In the genomic region with DNA sequence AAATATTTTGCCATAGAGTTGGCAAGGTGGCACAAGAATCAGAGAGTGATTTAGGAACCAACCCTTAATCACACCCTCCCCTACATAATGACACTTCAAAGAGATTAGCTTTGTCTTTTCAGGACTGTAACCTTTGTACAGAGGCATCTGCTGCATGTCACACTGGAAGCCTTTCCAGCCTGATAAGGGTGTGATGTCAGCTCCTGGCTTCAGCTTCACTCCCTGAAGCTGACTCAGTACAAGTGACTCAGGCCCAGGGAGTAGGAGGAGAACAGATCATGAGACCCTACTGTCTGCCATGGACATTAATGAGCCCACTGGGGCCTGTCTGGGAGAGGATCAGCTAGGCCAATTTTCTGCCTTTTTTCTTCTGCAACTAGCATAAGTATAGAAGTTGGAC, we compare ENCODE assay signal across 8 mouse cellular contexts. TPM values are rescaled to one million over a fixed set of nuclear protein-coding genes. Genes with fewer than 3 reads are reported as not detected.
DNase-seq lines count a peak whose midpoint lies in the region; ATAC-seq and TF ChIP-seq lines count a peak whose summit lies in the region.
"Had no signal": no experiment of that assay in that cellular context is flagged by ENCODE, and none has a peak within 500 bp of the region (broad histone marks: within the 10 kb centered on the region; RNA-seq: fewer than 3 reads in every experiment).

No protein-coding gene starts in this region.

- TF ChIP-seq EP300 in lung, postnatal 0 days (IDR thresholded peaks at IDR 0.05), result no peak

- H3K4me1 ChIP-seq in brown adipose tissue, adult 24 weeks (ENCODE audit: control insufficient read depth, insufficient read depth, insufficient read length, low read length), result peaks cover 33% of the 10 kb centered on the region
- H3K4me1 ChIP-seq in heart, embryonic 14.5 days (ENCODE audit: control insufficient read depth in 2 of 2, insufficient read depth in 2 of 2, low read length in 2 of 2), result peaks cover 23 to 42% of the 10 kb centered on the region in 2 experiments
- peaks cover 12% of the 10 kb centered on the region; the same call in 1 of the 2 replicates for H3K4me1 ChIP-seq in lung, postnatal 0 days (ENCODE audit: insufficient read depth, low read depth, low read length)
- H3K4me1 ChIP-seq in midbrain, embryonic 10.5 days, result peaks cover 5% of the 10 kb centered on the region

- in situ Hi-C loops in Patski (cut with MboI; ENCODE audit: low pct_unique_long_range_greater_than_20kb), result no loop called here

- H3K27me3 ChIP-seq in Patski, result no peaks in the 10 kb centered on the region
- H3K27me3 ChIP-seq in heart, embryonic 14.5 days (ENCODE audit: control insufficient read depth, insufficient read depth, low read length), result no peaks in the 10 kb centered on the region
- H3K27me3 ChIP-seq in lung, postnatal 0 days (replicated peaks; ENCODE audit: insufficient read depth, low read length), result no peaks in the 10 kb centered on the region
- no peaks in the 10 kb centered on the region for H3K27me3 ChIP-seq in midbrain, embryonic 10.5 days (ENCODE audit: low read depth, poor library complexity, severe bottlenecking)
- H3K27me3 ChIP-seq: embryonic facial prominence, embryonic 12.5 days had no signal

- POLR2A ChIA-PET in Patski (lab: Charles Lee), result interaction anchor here (0.5 to 2.2 kb wide), 5 partner anchors 10 to 41 kb away, joined by 3 to 7 read pairs (median 6); a partner anchor contains a TSS

- no peak overlapping the region for H3K4me3 ChIP-seq in brown adipose tissue, adult 24 weeks (ENCODE audit: insufficient read depth, low read depth, low read length)
- no peak overlapping the region for H3K4me3 ChIP-seq in heart, embryonic 14.5 days (ENCODE audit: control insufficient read depth in 1 of 2, insufficient read depth in 1 of 2, low read depth in 1 of 2, low read length in 2 of 2)
- H3K4me3 ChIP-seq in lung, postnatal 0 days (ENCODE audit: low read depth, low read length), result no peak overlapping the region
- H3K4me3 ChIP-seq in midbrain, embryonic 10.5 days, result no peak overlapping the region
- H3K4me3 ChIP-seq: embryonic facial prominence, embryonic 12.5 days had no signal

- H3K9me3 ChIP-seq in heart, embryonic 14.5 days (ENCODE audit: control insufficient read depth, low read length), result no peaks in the 10 kb centered on the region
- no peaks in the 10 kb centered on the region for H3K9me3 ChIP-seq in lung, postnatal 0 days (ENCODE audit: low read length)
- no peaks in the 10 kb centered on the region for H3K9me3 ChIP-seq in midbrain, embryonic 10.5 days (replicated peaks)
- H3K9me3 ChIP-seq: embryonic facial prominence, embryonic 12.5 days had no signal

- peak overlapping the region; percentile 53; the same call in 1 of the 2 replicates for H3K27ac ChIP-seq in brown adipose tissue, adult 24 weeks (replicated peaks; ENCODE audit: low read depth, low read length)
- peak overlapping the region; percentile 6 to 46; a peak in 2 of 4 replicates for H3K27ac ChIP-seq in heart, embryonic 14.5 days (replicated peaks in 1 of 2; ENCODE audit: control insufficient read depth in 1 of 2, insufficient read depth in 1 of 2, low read depth in 2 of 2, low read length in 2 of 2)
- no peak overlapping the region for H3K27ac ChIP-seq in lung, postnatal 0 days (ENCODE audit: low read length)
- H3K27ac ChIP-seq in midbrain, embryonic 10.5 days (replicated peaks), result no peak overlapping the region
- H3K27ac ChIP-seq: embryonic facial prominence, embryonic 12.5 days had no signal

- DNase-seq in Patski (ENCODE audit: low read depth, low spot score), result peak; percentile 91
- DNase-seq in lung, postnatal 0 days (ENCODE audit: low spot score), result peak; percentile 61
- DNase-seq in midbrain, embryonic 10.5 days (ENCODE audit: low spot score), result no peak

- ATAC-seq in Patski, result peak; percentile 91
- ATAC-seq in heart, embryonic 14.5 days (ENCODE audit: insufficient number of reproducible peaks, insufficient read depth, low FRiP score, low read depth), result peak; percentile 81
- ATAC-seq in lung, postnatal 0 days, result peak; percentile 67
- no peak for ATAC-seq in activated CD4-positive, CD25-positive, alpha-beta regulatory T cell, adult 4 months
- ATAC-seq in CD4-positive, CD25-positive, alpha-beta regulatory T cell, adult 4 months, result no peak

- no peak overlapping the region for H3K9ac ChIP-seq in heart, embryonic 14.5 days (ENCODE audit: low read length)
- H3K9ac ChIP-seq in lung, postnatal 0 days (replicated peaks; ENCODE audit: low read depth), result peak overlapping the region; percentile 16; the same call in 1 of the 2 replicates
- H3K9ac ChIP-seq: embryonic facial prominence, embryonic 12.5 days had no signal

- CTCF ChIA-PET in Patski (lab: Charles Lee), result interaction anchor here (0.6 to 4.7 kb wide), 10 partner anchors 8 to 115 kb away, joined by 3 to 27 read pairs (median 10); no protein-coding TSS in a partner anchor

- peaks cover 50% of the 10 kb centered on the region for H3K36me3 ChIP-seq in heart, embryonic 14.5 days (ENCODE audit: control insufficient read depth, insufficient read depth, low read length)
- peaks cover 9% of the 10 kb centered on the region; the same call in 1 of the 2 replicates for H3K36me3 ChIP-seq in lung, postnatal 0 days (ENCODE audit: insufficient read depth, low read length)
- H3K36me3 ChIP-seq in midbrain, embryonic 10.5 days, result peaks cover 76% of the 10 kb centered on the region

- TF ChIP-seq CTCF in Patski (IDR thresholded peaks at IDR 0.05), result no peak
- TF ChIP-seq CTCF in lung, postnatal 0 days (IDR thresholded peaks at IDR 0.05), result no peak

- H3K4me2 ChIP-seq in heart, embryonic 14.5 days (ENCODE audit: low read length), result no peak overlapping the region
- no peak overlapping the region for H3K4me2 ChIP-seq in lung, postnatal 0 days (replicated peaks; ENCODE audit: low read depth, low read length)
- H3K4me2 ChIP-seq: embryonic facial prominence, embryonic 12.5 days had no signal

RNA-seq across cellular contexts. Expression of a gene that starts 13.0 kb away (rescaled TPM):
- polyA plus RNA-seq in Patski (2021), result 85.2 TPM
- 16.6 and 17.7 TPM in 2 replicates for polyA plus RNA-seq in brown adipose tissue, adult 24 weeks (2012; ENCODE audit: insufficient read depth, insufficient read length, missing spikeins)
- 17.4 and 21.8 TPM in 2 replicates for polyA plus RNA-seq in heart, embryonic 14.5 days (2014; fragmentation: Nextera tagmentation; extraction: Ambion mirVana)
- polyA plus RNA-seq in lung, postnatal 0 days (2015; fragmentation: Nextera tagmentation; extraction: Ambion mirVana), result 13.6 and 15.6 TPM in 2 replicates
- polyA plus RNA-seq in activated CD4-positive, CD25-positive, alpha-beta regulatory T cell, adult 4 months (2017; shearing (Covaris generic)), result 10 to 100 TPM in 1 of 2 experiments, 1 to 10 TPM in 1; 9.5 to 10.9 TPM
- 10 to 100 TPM in 1 of 2 experiments, 1 to 10 TPM in 1; 9.4 to 17.1 TPM for polyA plus RNA-seq in CD4-positive, CD25-positive, alpha-beta regulatory T cell, adult 4 months (2017; shearing (Covaris generic))
- 21.4 and 24.9 TPM in 2 replicates for polyA plus RNA-seq in midbrain, embryonic 10.5 days (2016; fragmentation: Nextera tagmentation; extraction: Ambion mirVana)

RNA-seq across cellular contexts. Expression of a gene that starts 27.7 kb away (rescaled TPM):
- 66.7 TPM for polyA plus RNA-seq in Patski (2021)
- polyA plus RNA-seq in brown adipose tissue, adult 24 weeks (2012; ENCODE audit: insufficient read depth, insufficient read length, missing spikeins), result 5.7 and 6.1 TPM in 2 replicates
- polyA plus RNA-seq in heart, embryonic 14.5 days (2014; fragmentation: Nextera tagmentation; extraction: Ambion mirVana), result 13.5 and 16.9 TPM in 2 replicates
- polyA plus RNA-seq in lung, postnatal 0 days (2015; fragmentation: Nextera tagmentation; extraction: Ambion mirVana), result 9.9 and 10.1 TPM in 2 replicates
- polyA plus RNA-seq in activated CD4-positive, CD25-positive, alpha-beta regulatory T cell, adult 4 months (2017; shearing (Covaris generic)), result 10 to 100 TPM; 11.7 to 14.0 TPM
- polyA plus RNA-seq in CD4-positive, CD25-positive, alpha-beta regulatory T cell, adult 4 months (2017; shearing (Covaris generic)), result 10 to 100 TPM; 10.9 to 24.0 TPM
- 40.0 and 42.2 TPM in 2 replicates for polyA plus RNA-seq in midbrain, embryonic 10.5 days (2016; fragmentation: Nextera tagmentation; extraction: Ambion mirVana)

RNA-seq across cellular contexts. Expression of a gene that starts 33.7 kb away (rescaled TPM):
- 22.8 TPM for polyA plus RNA-seq in Patski (2021)
- 4.0 and 6.3 TPM in 2 replicates for polyA plus RNA-seq in brown adipose tissue, adult 24 weeks (2012; ENCODE audit: insufficient read depth, insufficient read length, missing spikeins)
- 6.9 and 8.1 TPM in 2 replicates for polyA plus RNA-seq in heart, embryonic 14.5 days (2014; fragmentation: Nextera tagmentation; extraction: Ambion mirVana)
- 3.3 and 3.5 TPM in 2 replicates for polyA plus RNA-seq in lung, postnatal 0 days (2015; fragmentation: Nextera tagmentation; extraction: Ambion mirVana)
- 10 to 100 TPM in 1 of 2 experiments, 1 to 10 TPM in 1; 10.0 to 12.3 TPM for polyA plus RNA-seq in activated CD4-positive, CD25-positive, alpha-beta regulatory T cell, adult 4 months (2017; shearing (Covaris generic))
- polyA plus RNA-seq in CD4-positive, CD25-positive, alpha-beta regulatory T cell, adult 4 months (2017; shearing (Covaris generic)), result 10 to 100 TPM in 1 of 2 experiments, 1 to 10 TPM in 1; 9.4 to 10.9 TPM
- polyA plus RNA-seq in midbrain, embryonic 10.5 days (2016; fragmentation: Nextera tagmentation; extraction: Ambion mirVana), result 4.9 and 5.1 TPM in 2 replicates

RNA-seq across cellular contexts. Expression of a gene that starts 54.7 kb away (rescaled TPM):
- 2.3 TPM for polyA plus RNA-seq in Patski (2021)
- polyA plus RNA-seq in brown adipose tissue, adult 24 weeks (2012; ENCODE audit: insufficient read depth, insufficient read length, missing spikeins), result 51.0 and 61.7 TPM in 2 replicates
- 71.7 and 74.5 TPM in 2 replicates for polyA plus RNA-seq in heart, embryonic 14.5 days (2014; fragmentation: Nextera tagmentation; extraction: Ambion mirVana)
- 1,021 and 1,046 TPM in 2 replicates for polyA plus RNA-seq in lung, postnatal 0 days (2015; fragmentation: Nextera tagmentation; extraction: Ambion mirVana)
- 1 to 10 TPM; 4.5 to 4.6 TPM for polyA plus RNA-seq in activated CD4-positive, CD25-positive, alpha-beta regulatory T cell, adult 4 months (2017; shearing (Covaris generic))
- 1 to 10 TPM; 4.6 to 5.2 TPM for polyA plus RNA-seq in CD4-positive, CD25-positive, alpha-beta regulatory T cell, adult 4 months (2017; shearing (Covaris generic))
- 4.1 and 4.2 TPM in 2 replicates for polyA plus RNA-seq in midbrain, embryonic 10.5 days (2016; fragmentation: Nextera tagmentation; extraction: Ambion mirVana)

RNA-seq across cellular contexts. Expression of a gene that starts 54.8 kb away (rescaled TPM):
- 355 TPM for polyA plus RNA-seq in Patski (2021)
- polyA plus RNA-seq in brown adipose tissue, adult 24 weeks (2012; ENCODE audit: insufficient read depth, insufficient read length, missing spikeins), result 168 and 202 TPM in 2 replicates
- polyA plus RNA-seq in heart, embryonic 14.5 days (2014; fragmentation: Nextera tagmentation; extraction: Ambion mirVana), result 176 and 188 TPM in 2 replicates
- polyA plus RNA-seq in lung, postnatal 0 days (2015; fragmentation: Nextera tagmentation; extraction: Ambion mirVana), result 170 and 185 TPM in 2 replicates
- polyA plus RNA-seq in activated CD4-positive, CD25-positive, alpha-beta regulatory T cell, adult 4 months (2017; shearing (Covaris generic)), result 100 to 1,000 TPM; 163 to 246 TPM
- 100 to 1,000 TPM; 171 to 277 TPM for polyA plus RNA-seq in CD4-positive, CD25-positive, alpha-beta regulatory T cell, adult 4 months (2017; shearing (Covaris generic))
- 341 and 345 TPM in 2 replicates for polyA plus RNA-seq in midbrain, embryonic 10.5 days (2016; fragmentation: Nextera tagmentation; extraction: Ambion mirVana)

Comparison
In these comparisons a context has a peak if more than half of its experiments do, and no peak if none do; other contexts are left out.
1. ATAC-seq: peak in Patski (single experiment), heart, embryonic 14.5 days (single experiment) and lung, postnatal 0 days (single experiment); none in activated CD4-positive, CD25-positive, alpha-beta regulatory T cell, adult 4 months (single experiment) and CD4-positive, CD25-positive, alpha-beta regulatory T cell, adult 4 months (single experiment).
2. H3K27ac ChIP-seq: peak in brown adipose tissue, adult 24 weeks (single experiment) and heart, embryonic 14.5 days (2 of 2); none in lung, postnatal 0 days (single experiment) and midbrain, embryonic 10.5 days (single experiment).